Mouse (Mus musculus): ENCODE results near the gene Srsf5. TPM values are rescaled to one million over a fixed set of nuclear protein-coding genes. Genes with fewer than 3 reads are reported as not detected.

Gene Srsf5
- total RNA-seq, 1 experiment, result 396 TPM

DNA sequence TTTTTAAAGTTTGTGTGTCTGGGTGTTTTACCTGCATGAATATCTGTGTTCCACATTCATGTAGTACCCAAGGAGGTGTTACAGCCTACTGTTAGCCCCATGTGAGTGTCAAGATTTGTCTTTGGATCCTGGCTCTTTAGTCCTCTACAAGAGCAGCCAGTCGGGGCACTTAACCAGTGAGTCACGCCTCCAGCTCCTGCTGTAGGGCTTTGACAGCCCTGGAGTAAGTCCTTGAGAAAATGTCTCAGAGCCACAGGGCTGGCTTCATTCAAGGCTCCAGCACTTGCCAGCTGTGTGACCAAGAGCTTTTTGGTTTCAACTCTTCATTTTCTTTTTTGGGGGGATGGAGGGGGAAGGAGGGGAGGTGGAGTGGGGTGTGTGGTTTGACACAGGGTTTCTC is 8.6 kb upstream of the Srsf5 start:
- peaks cover 0 to 1% of the 10 kb centered on the region in 2 experiments; a peak in 1 of 4 replicates for H3K4me1 ChIP-seq (ENCODE audit: control insufficient read depth in 2 of 2, insufficient read depth in 2 of 2, low read length in 2 of 2, poor library complexity in 1 of 2)
- DNase-seq (ENCODE audit: low read depth, low spot score), result no peak
- TF ChIP-seq CHD2 (IDR thresholded peaks at IDR 0.05; ENCODE audit: low read depth, low read length), result no peak
- TF ChIP-seq HCFC1 (IDR thresholded peaks at IDR 0.05; ENCODE audit: borderline replicate concordance, insufficient read depth, low read length), result no peak
- TF ChIP-seq ZNF384 (IDR thresholded peaks at IDR 0.05; ENCODE audit: low read depth, low read length), result no peak
- TF ChIP-seq MAFK (IDR thresholded peaks at IDR 0.05; ENCODE audit: insufficient read depth, low read depth, low read length), result no peak
- no peaks in the 10 kb centered on the region for H3K9me3 ChIP-seq (ENCODE audit: control insufficient read depth, insufficient read depth, low read depth, low read length)
- no peak overlapping the region for H3K4me3 ChIP-seq (ENCODE audit: insufficient read depth in 1 of 2, low read depth in 1 of 2, low read length in 2 of 2, poor library complexity in 1 of 2, severe bottlenecking in 1 of 2)
- no peak overlapping the region for H3K27ac ChIP-seq (ENCODE audit: insufficient read depth, low read depth, low read length, poor library complexity, severe bottlenecking)
- no peak overlapping the region for H3K9ac ChIP-seq (ENCODE audit: insufficient read depth, low read depth, low read length, poor library complexity, severe bottlenecking)
- H3K36me3 ChIP-seq (ENCODE audit: control insufficient read depth, insufficient read depth, low read length, poor library complexity, severe bottlenecking), result no peaks in the 10 kb centered on the region
- in situ Hi-C loops (cut with MboI; ENCODE audit: low sequenced_read_pairs in 2 of 2, unreplicated experiment in 2 of 2), result no loop called here

DNA sequence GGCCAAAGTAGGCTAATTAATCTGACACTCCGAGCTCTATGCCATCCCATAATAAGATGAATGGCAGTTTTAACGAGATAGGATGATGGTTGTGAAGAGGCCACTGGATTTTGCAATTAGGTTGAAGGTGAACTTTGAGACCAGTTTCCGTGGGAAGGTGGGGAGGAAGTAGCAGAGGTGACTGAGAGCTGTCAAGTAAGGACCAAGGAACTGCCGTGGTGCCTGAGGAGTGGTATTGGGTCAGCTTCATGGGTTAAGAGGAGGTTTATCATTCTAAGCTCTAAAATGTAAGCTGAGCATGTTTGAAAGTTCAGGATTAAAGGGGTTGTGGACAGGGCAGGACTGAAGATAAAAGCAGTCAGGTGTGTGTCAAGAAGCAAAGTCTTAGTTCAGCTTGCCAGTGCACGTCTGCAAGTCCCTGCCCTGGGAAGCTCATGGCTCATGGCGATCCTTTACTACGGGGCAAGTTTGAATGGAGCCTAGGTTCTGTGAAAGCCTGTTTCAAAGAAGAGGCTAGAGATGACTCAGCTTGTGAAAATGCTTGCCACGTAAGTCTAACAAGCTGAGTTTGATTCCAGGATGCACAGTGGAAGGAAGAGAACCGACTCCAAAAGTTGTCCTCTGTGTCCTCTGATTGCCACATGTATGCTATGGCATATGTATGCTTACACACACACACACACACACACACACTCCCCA is 7.8 kb upstream of the Srsf5 start:
- in situ Hi-C loops (cut with MboI; ENCODE audit: low sequenced_read_pairs in 2 of 2, unreplicated experiment in 2 of 2), result no loop called here

DNA sequence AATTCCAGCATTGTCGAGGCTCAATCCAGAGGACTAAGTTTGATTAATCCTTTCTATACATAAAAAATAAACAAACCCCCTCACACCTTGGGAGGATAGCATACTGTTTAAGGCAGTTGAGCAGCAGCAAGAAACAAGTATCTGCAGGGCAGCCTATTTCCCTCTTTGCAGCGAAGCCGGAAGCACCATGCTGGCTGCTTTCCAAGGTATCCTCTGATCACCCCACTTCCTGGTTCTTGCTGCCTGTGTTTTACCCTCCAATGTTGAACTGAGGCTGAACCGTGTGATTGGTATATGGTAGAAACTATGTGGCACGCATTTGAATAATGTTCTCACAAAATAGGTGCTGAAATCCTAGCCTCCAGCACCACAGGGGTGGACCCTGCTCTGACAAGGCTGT is 6.7 kb upstream of the Srsf5 start:
- in situ Hi-C loops (cut with MboI; ENCODE audit: low sequenced_read_pairs in 2 of 2, unreplicated experiment in 2 of 2), result no loop called here
- Histone ChIP-seq H3K27ac (ENCODE audit: insufficient read depth, low read depth, low read length, poor library complexity, severe bottlenecking) (no peak overlapping the region), H3K4me3 (ENCODE audit: insufficient read depth in 1 of 2, low read depth in 1 of 2, low read length in 2 of 2, poor library complexity in 1 of 2, severe bottlenecking in 1 of 2) (no peak overlapping the region), H3K9ac (ENCODE audit: insufficient read depth, low read depth, low read length, poor library complexity, severe bottlenecking) (no peak overlapping the region), H3K36me3 (ENCODE audit: control insufficient read depth, insufficient read depth, low read length, poor library complexity, severe bottlenecking) (no peaks in the 10 kb centered on the region), H3K4me1 (ENCODE audit: control insufficient read depth in 2 of 2, insufficient read depth in 2 of 2, low read length in 2 of 2, poor library complexity in 1 of 2) (no peaks in the 10 kb centered on the region), H3K9me3 (ENCODE audit: control insufficient read depth, insufficient read depth, low read depth, low read length) (no peaks in the 10 kb centered on the region)
- TF ChIP-seq ZNF384 (IDR thresholded peaks at IDR 0.05; ENCODE audit: low read depth, low read length), result no peak
- no peak for TF ChIP-seq HCFC1 (IDR thresholded peaks at IDR 0.05; ENCODE audit: borderline replicate concordance, insufficient read depth, low read length)
- no peak for TF ChIP-seq ZC3H11A (IDR thresholded peaks at IDR 0.05; ENCODE audit: borderline replicate concordance, low read depth, low read length)
- no peak for TF ChIP-seq MAFK (IDR thresholded peaks at IDR 0.05; ENCODE audit: insufficient read depth, low read depth, low read length)
- TF ChIP-seq CHD2 (IDR thresholded peaks at IDR 0.05; ENCODE audit: low read depth, low read length), result no peak
- DNase-seq (ENCODE audit: low read depth, low spot score), result no peak

More for the DNA sequence above, 7.8 kb upstream of the Srsf5 start:
- Histone ChIP-seq H3K9ac (ENCODE audit: insufficient read depth, low read depth, low read length, poor library complexity, severe bottlenecking) (no peak overlapping the region), H3K9me3 (ENCODE audit: control insufficient read depth, insufficient read depth, low read depth, low read length) (no peaks in the 10 kb centered on the region), H3K4me3 (ENCODE audit: insufficient read depth in 1 of 2, low read depth in 1 of 2, low read length in 2 of 2, poor library complexity in 1 of 2, severe bottlenecking in 1 of 2) (no peak overlapping the region), H3K27ac (ENCODE audit: insufficient read depth, low read depth, low read length, poor library complexity, severe bottlenecking) (no peak overlapping the region), H3K36me3 (ENCODE audit: control insufficient read depth, insufficient read depth, low read length, poor library complexity, severe bottlenecking) (no peaks in the 10 kb centered on the region), H3K4me1 (ENCODE audit: control insufficient read depth in 2 of 2, insufficient read depth in 2 of 2, low read length in 2 of 2, poor library complexity in 1 of 2) (no peaks in the 10 kb centered on the region)
- TF ChIP-seq HCFC1 (IDR thresholded peaks at IDR 0.05; ENCODE audit: borderline replicate concordance, insufficient read depth, low read length) (no peak), MAFK (IDR thresholded peaks at IDR 0.05; ENCODE audit: insufficient read depth, low read depth, low read length) (no peak), CHD2 (IDR thresholded peaks at IDR 0.05; ENCODE audit: low read depth, low read length) (no peak), ZNF384 (IDR thresholded peaks at IDR 0.05; ENCODE audit: low read depth, low read length) (no peak), ZC3H11A (IDR thresholded peaks at IDR 0.05; ENCODE audit: borderline replicate concordance, low read depth, low read length) (no peak)
- no peak for DNase-seq (ENCODE audit: low read depth, low spot score)

DNA sequence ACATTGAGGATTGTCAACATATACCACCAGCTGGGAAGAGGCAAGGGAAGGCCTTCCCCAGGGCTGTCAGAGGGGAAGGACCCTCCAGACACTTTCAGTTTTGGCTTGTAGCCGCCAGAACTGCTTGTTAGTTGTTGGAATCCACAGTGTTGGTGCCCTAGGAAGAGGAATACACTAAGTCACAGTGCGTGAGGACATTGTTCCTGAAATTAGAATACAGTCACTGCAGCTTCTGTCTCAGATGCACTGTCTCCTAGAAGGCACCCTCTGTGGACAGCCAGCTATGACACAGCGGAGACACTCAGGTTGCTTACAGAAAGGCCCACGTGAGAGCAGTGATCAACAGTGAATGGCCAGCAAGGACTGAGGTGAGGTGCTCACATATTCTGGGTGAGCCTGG is 6.1 kb upstream of the Srsf5 start:
- H3K9ac ChIP-seq (ENCODE audit: insufficient read depth, low read depth, low read length, poor library complexity, severe bottlenecking), result no peak overlapping the region
- no peak overlapping the region for H3K27ac ChIP-seq (ENCODE audit: insufficient read depth, low read depth, low read length, poor library complexity, severe bottlenecking)

More for the DNA sequence above, 6.1 kb upstream of the Srsf5 start:
- no peaks in the 10 kb centered on the region for H3K4me1 ChIP-seq (ENCODE audit: control insufficient read depth in 2 of 2, insufficient read depth in 2 of 2, low read length in 2 of 2, poor library complexity in 1 of 2)
- in situ Hi-C loops (cut with MboI; ENCODE audit: low sequenced_read_pairs in 2 of 2, unreplicated experiment in 2 of 2), result no loop called here
- no peaks in the 10 kb centered on the region for H3K36me3 ChIP-seq (ENCODE audit: control insufficient read depth, insufficient read depth, low read length, poor library complexity, severe bottlenecking)
- no peak for DNase-seq (ENCODE audit: low read depth, low spot score)
- H3K9me3 ChIP-seq (ENCODE audit: control insufficient read depth, insufficient read depth, low read depth, low read length), result no peaks in the 10 kb centered on the region
- H3K4me3 ChIP-seq (ENCODE audit: insufficient read depth in 1 of 2, low read depth in 1 of 2, low read length in 2 of 2, poor library complexity in 1 of 2, severe bottlenecking in 1 of 2), result no peak overlapping the region
- TF ChIP-seq ZNF384 (IDR thresholded peaks at IDR 0.05; ENCODE audit: low read depth, low read length) (no peak), HCFC1 (IDR thresholded peaks at IDR 0.05; ENCODE audit: borderline replicate concordance, insufficient read depth, low read length) (no peak), CHD2 (IDR thresholded peaks at IDR 0.05; ENCODE audit: low read depth, low read length) (no peak), MAFK (IDR thresholded peaks at IDR 0.05; ENCODE audit: insufficient read depth, low read depth, low read length) (no peak)

All from ES-E14 (cell line).